Mouse (Mus musculus) embryonic facial prominence, embryonic 12.5 days (tissue): ENCODE measurements at regions not wholly inside any gene's neighbourhood (a gene's known extent, or its start where the extent isn't known, plus 50 kb on each side); places are given as distances from the start of the nearest gene placed in this dataset.

ENCODE experiments used
- ATAC-seq: fragments of 200-750 bp; cut with Nextera tagmentation; 2 replicates; pipeline ENCODE4 v1.8.0; 2017; ENCODE audit not compliant: insufficient number of reproducible peaks, insufficient read depth, low FRiP score, low TSS enrichment
- H3K27ac ChIP-seq: fragments of 300-500 bp; sonication (generic); 2 replicates; pipeline ENCODE4 v1.5.1; 2016; ENCODE audit warnings: mild to moderate bottlenecking
- H3K27me3 ChIP-seq: fragments of 300-500 bp; sonication (generic); 2 replicates; pipeline ENCODE4 v1.6.1; 2016; ENCODE audit warnings: mild to moderate bottlenecking, moderate library complexity
- H3K36me3 ChIP-seq: fragments of 300-500 bp; sonication (generic); 2 replicates; pipeline ENCODE4 v1.6.1; 2016; ENCODE audit warnings: mild to moderate bottlenecking
- H3K4me1 ChIP-seq: fragments of 300-500 bp; sonication (generic); 2 replicates; pipeline ENCODE4 v1.6.1; 2016
- H3K4me2 ChIP-seq: fragments of 300-500 bp; sonication (generic); replicated peaks from 2 replicates; pipeline ENCODE4 v1.6.1; 2016; ENCODE audit warnings: mild to moderate bottlenecking, moderate library complexity
- H3K4me3 ChIP-seq: fragments of 300-500 bp; sonication (generic); 2 replicates; pipeline ENCODE4 v1.5.1; 2016; ENCODE audit warnings: mild to moderate bottlenecking
- H3K9ac ChIP-seq: fragments of 300-500 bp; sonication (generic); 2 replicates; pipeline ENCODE4 v1.6.1; 2016; ENCODE audit warnings: mild to moderate bottlenecking, moderate library complexity
- H3K9me3 ChIP-seq: fragments of 300-500 bp; sonication (generic); 2 replicates; pipeline ENCODE4 v1.6.1; 2016; ENCODE audit warnings: mild to moderate bottlenecking, moderate library complexity
- WGBS: fragments of 180-500 bp; shearing (Covaris S2); methylation state at CpG from one replicate; pipeline ENCODE4 v1.1.7; 2016; 5-methylcytosine and 5-hydroxymethylcytosine counted together

DNA sequence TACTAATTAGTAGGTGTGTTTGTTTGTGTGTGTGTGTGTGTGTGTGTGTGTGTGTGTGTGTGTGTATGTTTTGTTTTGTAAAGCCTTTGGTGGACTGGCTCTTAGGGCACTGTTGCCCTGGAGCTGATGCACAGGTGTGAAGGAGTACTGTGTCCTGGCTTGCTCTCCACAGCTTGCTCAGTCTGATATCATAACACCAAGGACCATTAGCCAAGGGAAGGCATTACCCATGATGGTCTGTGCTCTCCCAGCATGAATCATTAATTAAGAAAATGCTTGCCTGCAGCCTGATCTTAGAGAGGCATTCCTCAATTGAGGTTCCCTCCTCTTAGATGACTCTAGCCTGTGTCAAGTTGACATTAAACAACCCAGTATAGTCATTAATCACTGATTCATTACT, 54.7 kb downstream of the Spry2 start:
- H3K9ac ChIP-seq = no peak overlapping the region
- H3K27ac ChIP-seq = no peak overlapping the region

DNA sequence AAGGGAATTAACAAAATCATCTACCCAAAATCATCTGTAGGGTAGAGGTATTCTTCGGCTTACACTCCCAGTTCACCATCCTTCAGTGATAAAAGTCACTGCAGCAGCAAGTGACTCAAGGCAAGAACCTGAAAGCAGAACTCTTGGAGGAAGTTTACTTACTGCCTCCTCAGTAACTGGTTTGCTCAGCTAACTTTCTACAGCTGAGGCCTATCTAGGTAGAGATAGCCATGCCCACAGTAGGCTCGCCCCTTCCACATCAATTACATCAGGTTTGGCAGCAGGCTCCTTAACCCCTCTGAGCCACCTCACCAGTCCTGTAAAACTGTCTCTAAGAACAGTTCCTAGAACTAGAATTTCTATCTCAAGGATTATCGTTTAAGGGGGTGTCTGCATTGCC, 59.1 kb downstream of the Spry2 start:
- Histone ChIP-seq H3K36me3 (no peaks in the 10 kb centered on the region), H3K27me3 (no peaks in the 10 kb centered on the region), H3K9me3 (no peaks in the 10 kb centered on the region), H3K9ac (no peak overlapping the region), H3K27ac (no peak overlapping the region), H3K4me3 (no peak overlapping the region), H3K4me2 (no peak overlapping the region), H3K4me1 (no peaks in the 10 kb centered on the region)
- no peak for ATAC-seq
- WGBS = 86% methylated on average over 3 of the region's 3 CpGs

More for the DNA sequence above, 54.7 kb downstream of the Spry2 start:
- no peaks in the 10 kb centered on the region for H3K27me3 ChIP-seq
- H3K4me1 ChIP-seq = no peaks in the 10 kb centered on the region
- no peak overlapping the region for H3K4me2 ChIP-seq
- no peaks in the 10 kb centered on the region for H3K9me3 ChIP-seq
- H3K36me3 ChIP-seq = no peaks in the 10 kb centered on the region
- no peak for ATAC-seq
- no peak overlapping the region for H3K4me3 ChIP-seq

DNA sequence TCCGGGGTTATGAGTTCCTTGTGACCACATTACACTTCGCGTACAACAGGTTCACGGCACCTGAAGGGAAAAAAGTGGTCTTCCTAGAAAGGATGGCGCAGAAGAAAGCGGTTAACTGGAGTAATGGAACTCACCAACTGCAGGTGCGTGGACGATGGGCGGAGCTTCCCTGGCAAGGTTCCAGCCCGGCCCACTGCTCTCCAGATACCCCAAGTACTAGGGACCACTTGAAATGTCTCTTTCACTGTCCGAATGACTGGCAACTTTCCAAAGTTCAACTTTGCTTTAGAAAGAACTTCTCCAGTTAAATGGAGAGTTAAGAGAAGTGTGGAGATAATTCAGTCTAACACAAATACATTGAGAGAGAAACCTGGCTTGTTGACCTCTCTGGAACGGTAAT, 65.9 kb downstream of the Spry2 start:
- H3K27ac ChIP-seq = no peak overlapping the region
- ATAC-seq = no peak
- H3K36me3 ChIP-seq = no peaks in the 10 kb centered on the region
- WGBS = 86% methylated on average over 12 of the region's 12 CpGs
- H3K9me3 ChIP-seq = no peaks in the 10 kb centered on the region
- H3K4me2 ChIP-seq = no peak overlapping the region
- H3K9ac ChIP-seq = no peak overlapping the region
- H3K4me1 ChIP-seq = no peaks in the 10 kb centered on the region
- H3K4me3 ChIP-seq = no peak overlapping the region
- no peaks in the 10 kb centered on the region for H3K27me3 ChIP-seq

DNA sequence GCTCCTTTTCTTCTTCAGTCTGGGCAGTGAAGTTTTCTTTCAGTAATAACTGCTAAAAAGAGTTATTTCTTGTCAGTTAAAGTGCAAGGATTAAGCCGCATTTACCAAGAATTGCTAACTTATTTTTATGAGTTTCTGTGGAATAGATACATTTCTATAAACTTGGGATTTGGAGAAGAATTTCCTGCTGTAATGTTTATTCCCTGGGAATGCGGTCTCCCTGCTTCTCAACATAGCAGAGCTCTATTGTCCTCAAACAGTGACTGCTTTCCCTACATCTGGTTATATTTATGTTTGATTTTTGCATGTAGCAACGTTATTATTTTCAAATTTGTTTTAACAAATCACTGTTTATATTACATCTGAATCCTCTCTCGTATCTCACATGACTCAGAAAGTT, 66.3 kb downstream of the Spry2 start:
- Histone ChIP-seq H3K9ac (no peak overlapping the region), H3K4me2 (no peak overlapping the region), H3K36me3 (no peaks in the 10 kb centered on the region), H3K27ac (no peak overlapping the region), H3K27me3 (no peaks in the 10 kb centered on the region), H3K4me1 (no peaks in the 10 kb centered on the region), H3K9me3 (no peaks in the 10 kb centered on the region), H3K4me3 (no peak overlapping the region)
- whole genome bisulfite sequencing = 56% methylated on average over 4 of the region's 4 CpGs
- ATAC-seq = no peak

DNA sequence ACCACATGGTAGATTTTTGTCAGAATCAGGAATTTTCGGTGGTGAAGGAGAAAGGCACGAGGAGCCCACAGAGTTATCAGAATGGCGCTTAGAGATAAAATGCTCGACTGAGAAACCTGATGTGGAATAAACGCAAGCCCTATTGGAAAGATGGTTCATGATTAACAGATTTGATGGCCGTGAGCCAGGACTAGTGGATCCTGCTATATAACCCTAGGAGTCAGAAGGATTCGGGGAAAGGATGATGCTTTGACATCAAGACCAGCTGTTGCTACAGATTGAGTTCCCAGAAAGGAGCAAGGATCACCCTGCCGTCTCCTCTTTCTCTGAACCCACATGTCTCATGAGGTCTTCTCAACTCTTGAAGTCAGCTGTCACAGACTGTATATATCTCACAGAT, 73.5 kb downstream of the Spry2 start:
- Histone ChIP-seq H3K4me3 (no peak overlapping the region), H3K9ac (no peak overlapping the region), H3K9me3 (no peaks in the 10 kb centered on the region), H3K4me2 (no peak overlapping the region), H3K4me1 (no peaks in the 10 kb centered on the region), H3K27me3 (no peaks in the 10 kb centered on the region), H3K36me3 (no peaks in the 10 kb centered on the region), H3K27ac (no peak overlapping the region)
- no peak for ATAC-seq
- 79% methylated on average over 8 of the region's 8 CpGs for WGBS

DNA sequence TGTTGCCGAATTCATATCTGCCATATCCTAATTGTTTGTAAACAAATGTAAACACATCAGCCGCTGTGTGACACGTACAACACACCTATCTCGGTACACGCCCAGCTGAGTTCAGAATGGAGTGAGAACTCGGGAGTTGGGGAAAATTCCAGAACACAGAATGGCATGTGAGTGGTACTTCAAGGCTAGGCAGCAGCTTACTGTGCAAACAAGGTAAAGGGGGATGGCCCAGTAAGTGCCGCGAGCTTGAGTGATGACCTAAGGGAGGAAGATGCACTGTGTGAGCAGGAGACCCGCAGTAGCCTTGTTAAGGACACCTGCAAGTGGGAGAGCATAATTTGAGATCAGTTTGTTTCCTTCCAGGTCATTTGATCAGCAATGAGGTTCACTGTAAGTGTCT, 74.0 kb downstream of the Spry2 start:
- Histone ChIP-seq H3K4me1 (no peaks in the 10 kb centered on the region), H3K36me3 (no peaks in the 10 kb centered on the region), H3K9me3 (no peaks in the 10 kb centered on the region), H3K27me3 (no peaks in the 10 kb centered on the region), H3K4me2 (no peak overlapping the region), H3K27ac (no peak overlapping the region), H3K4me3 (no peak overlapping the region), H3K9ac (no peak overlapping the region)
- ATAC-seq = no peak
- WGBS = 91% methylated on average over 9 of the region's 9 CpGs

DNA sequence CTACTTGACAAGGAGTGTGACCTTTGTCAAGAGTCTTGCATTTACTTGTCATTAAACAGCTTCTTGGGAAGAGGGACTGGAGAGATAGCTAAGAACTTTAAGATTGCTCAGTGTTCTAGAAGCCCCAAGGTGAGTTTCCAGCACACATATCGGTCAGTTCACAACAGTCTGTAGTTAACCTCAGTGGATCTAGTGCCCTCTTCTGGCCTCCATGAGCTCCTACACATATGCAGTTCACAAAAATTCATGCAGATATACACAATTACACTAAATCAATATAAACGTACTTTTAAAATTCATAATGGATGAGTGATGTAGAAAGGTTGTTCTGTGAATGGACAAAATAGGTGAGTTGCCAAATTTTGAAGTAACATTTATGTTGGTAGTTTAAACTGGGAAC, 77.1 kb downstream of the Spry2 start:
- WGBS = 97% methylated on average over 2 of the region's 2 CpGs
- H3K36me3 ChIP-seq = no peaks in the 10 kb centered on the region
- no peak for ATAC-seq
- H3K9ac ChIP-seq = no peak overlapping the region
- H3K4me2 ChIP-seq = no peak overlapping the region
- H3K27me3 ChIP-seq = no peaks in the 10 kb centered on the region
- H3K4me1 ChIP-seq = no peaks in the 10 kb centered on the region
- H3K9me3 ChIP-seq = no peaks in the 10 kb centered on the region
- no peak overlapping the region for H3K4me3 ChIP-seq
- H3K27ac ChIP-seq = no peak overlapping the region

DNA sequence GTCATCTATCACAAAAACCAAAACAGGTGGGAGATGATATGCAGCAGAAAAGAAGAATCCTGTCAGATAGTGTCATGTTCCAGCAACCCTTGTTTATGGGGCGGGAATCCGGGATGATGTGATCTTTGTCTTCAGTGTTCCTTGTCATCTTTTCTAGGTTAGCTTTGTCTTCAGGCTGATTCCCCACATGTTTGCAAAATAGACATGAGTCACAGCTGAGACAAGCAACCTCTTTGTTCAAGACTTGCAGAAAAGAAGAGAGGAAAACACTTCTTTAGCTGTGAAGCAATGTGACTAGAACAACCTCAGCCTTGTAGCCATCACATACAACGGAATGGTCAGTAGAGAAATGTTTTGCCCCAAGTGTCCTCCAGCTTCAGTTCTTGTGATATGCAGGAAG, 77.8 kb downstream of the Spry2 start:
- Histone ChIP-seq H3K9me3 (no peaks in the 10 kb centered on the region), H3K4me3 (no peak overlapping the region), H3K9ac (no peak overlapping the region), H3K27ac (no peak overlapping the region), H3K4me2 (no peak overlapping the region), H3K36me3 (no peaks in the 10 kb centered on the region), H3K27me3 (no peaks in the 10 kb centered on the region), H3K4me1 (no peaks in the 10 kb centered on the region)
- WGBS = 87% methylated on average over 3 of the region's 3 CpGs
- no peak for ATAC-seq

DNA sequence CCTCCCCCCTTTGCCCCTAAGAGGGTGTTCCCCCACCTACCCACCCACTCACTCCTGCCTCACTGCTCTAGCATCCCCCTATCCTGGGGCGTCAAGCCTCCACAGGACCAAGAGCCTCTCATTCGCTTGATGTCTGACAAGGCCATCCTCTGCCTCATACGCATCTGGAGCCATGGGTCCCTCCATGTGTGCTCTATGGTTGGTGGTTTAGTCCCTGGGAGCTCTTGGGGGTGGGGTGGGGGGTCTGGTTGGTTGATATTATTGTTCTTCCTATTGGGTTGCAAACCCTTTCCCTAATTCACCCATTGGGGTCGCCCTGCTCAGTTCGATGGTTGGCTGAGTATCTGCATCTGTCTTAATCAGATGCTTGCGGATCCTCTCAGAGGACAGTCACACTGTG, 79.1 kb downstream of the Spry2 start:
- no peak overlapping the region for H3K4me2 ChIP-seq
- H3K36me3 ChIP-seq = no peaks in the 10 kb centered on the region
- WGBS = 90% methylated on average over 6 of the region's 6 CpGs
- H3K9me3 ChIP-seq = no peaks in the 10 kb centered on the region
- H3K27me3 ChIP-seq = no peaks in the 10 kb centered on the region
- no peak overlapping the region for H3K27ac ChIP-seq
- no peak overlapping the region for H3K4me3 ChIP-seq
- no peak overlapping the region for H3K9ac ChIP-seq
- ATAC-seq = no peak
- H3K4me1 ChIP-seq = no peaks in the 10 kb centered on the region

DNA sequence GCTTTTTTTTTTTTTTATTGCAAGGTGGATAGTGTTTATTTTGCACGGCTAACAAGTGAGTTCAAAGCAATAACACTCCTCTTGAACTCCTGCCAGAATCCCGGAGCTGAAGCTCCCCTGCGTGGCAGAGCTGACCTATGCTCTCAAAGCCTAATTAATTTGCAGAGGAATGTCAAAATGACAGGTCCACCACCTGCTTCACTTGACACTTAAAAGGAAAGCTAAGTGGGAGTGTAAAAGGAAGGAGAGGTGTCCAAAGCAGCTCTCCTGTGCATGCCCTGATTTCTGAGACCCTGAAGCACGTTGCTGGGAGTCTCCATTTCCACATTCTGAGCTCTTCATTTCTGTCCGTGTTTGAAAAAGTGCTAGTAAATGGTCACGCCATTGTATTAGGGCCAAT, 80.8 kb downstream of the Spry2 start:
- no peak overlapping the region for H3K27ac ChIP-seq
- no peak for ATAC-seq
- H3K36me3 ChIP-seq = no peaks in the 10 kb centered on the region
- H3K4me3 ChIP-seq = no peak overlapping the region
- H3K4me2 ChIP-seq = 0 out of 2 replicates have a peak overlapping the region, but pooled peaks have one; percentile 19
- 28% methylated on average over 6 of the region's 6 CpGs for WGBS
- H3K9ac ChIP-seq = no peak overlapping the region
- H3K9me3 ChIP-seq = no peaks in the 10 kb centered on the region
- no peaks in the 10 kb centered on the region for H3K4me1 ChIP-seq
- no peaks in the 10 kb centered on the region for H3K27me3 ChIP-seq

DNA sequence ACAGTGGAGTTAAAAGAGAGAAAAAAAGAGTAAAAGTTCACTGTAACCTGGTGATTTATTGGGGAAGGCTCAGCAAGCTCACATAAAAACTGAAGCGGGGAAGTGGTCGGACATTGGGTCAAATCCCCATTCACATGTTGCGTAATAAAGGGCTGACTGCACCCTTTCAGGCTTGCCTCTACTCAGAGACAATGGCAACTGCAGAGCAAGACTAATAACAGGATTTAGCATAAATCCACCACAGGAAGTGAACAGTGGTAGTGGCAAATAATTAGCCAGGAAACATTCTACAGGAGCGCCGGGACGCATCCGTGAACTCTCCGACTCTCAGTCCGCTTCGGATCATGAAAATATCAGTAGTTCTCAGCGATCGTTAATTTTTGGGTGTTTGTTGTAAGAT, 81.3 kb downstream of the Spry2 start:
- 34% methylated on average over 12 of the region's 12 CpGs for WGBS
- no peak overlapping the region for H3K9ac ChIP-seq
- no peaks in the 10 kb centered on the region for H3K4me1 ChIP-seq
- H3K9me3 ChIP-seq = no peaks in the 10 kb centered on the region
- no peak for ATAC-seq
- no peak overlapping the region for H3K27ac ChIP-seq
- H3K36me3 ChIP-seq = no peaks in the 10 kb centered on the region
- no peaks in the 10 kb centered on the region for H3K27me3 ChIP-seq
- no peak overlapping the region for H3K4me3 ChIP-seq
- H3K4me2 ChIP-seq = 0 out of 2 replicates have a peak overlapping the region, but pooled peaks have one; percentile 19

DNA sequence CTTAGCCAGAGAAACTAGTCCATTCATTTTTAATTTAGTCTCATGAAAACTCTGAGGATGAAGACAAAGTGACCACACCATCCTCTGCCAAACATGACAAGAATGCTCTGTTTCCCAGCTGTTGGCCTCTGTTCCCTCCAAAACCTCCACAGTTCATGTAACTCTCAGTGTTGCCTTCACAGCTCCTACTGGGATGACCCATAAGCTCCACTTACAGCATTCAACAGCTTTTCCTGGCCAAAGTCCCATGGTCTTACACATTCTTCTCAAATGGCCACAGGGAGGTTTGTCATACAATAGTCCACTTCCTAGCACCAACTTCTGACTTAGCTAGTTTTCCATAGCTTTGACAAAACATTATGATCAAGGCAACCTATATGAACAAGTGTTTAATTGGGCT, 83.0 kb downstream of the Spry2 start:
- Histone ChIP-seq H3K4me2 (no peak overlapping the region), H3K4me1 (no peaks in the 10 kb centered on the region), H3K9me3 (no peaks in the 10 kb centered on the region), H3K27me3 (no peaks in the 10 kb centered on the region), H3K4me3 (no peak overlapping the region), H3K27ac (no peak overlapping the region), H3K36me3 (no peaks in the 10 kb centered on the region), H3K9ac (no peak overlapping the region)
- ATAC-seq = no peak

DNA sequence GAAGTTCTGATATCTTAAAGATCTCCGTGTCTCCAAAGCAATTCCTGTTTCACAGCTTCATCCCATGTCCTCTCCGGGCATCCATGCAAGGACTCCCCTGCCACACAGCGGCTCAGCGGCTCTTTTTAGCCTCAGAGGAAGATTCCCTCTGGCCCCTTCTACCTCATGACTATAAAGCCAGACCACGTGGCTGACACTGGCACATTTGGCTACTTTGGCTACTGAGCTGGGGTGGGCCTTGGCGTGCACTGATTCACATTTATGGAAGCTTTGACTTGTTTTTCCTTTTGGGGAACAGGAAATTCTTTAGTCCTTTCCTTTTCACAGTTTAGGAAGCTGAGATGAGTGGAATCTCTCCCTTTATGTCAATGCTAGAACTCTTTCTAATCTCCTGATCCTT, 83.5 kb downstream of the Spry2 start:
- H3K27me3 ChIP-seq = no peaks in the 10 kb centered on the region
- no peak for ATAC-seq
- no peaks in the 10 kb centered on the region for H3K9me3 ChIP-seq
- H3K4me2 ChIP-seq = no peak overlapping the region
- no peaks in the 10 kb centered on the region for H3K36me3 ChIP-seq
- no peak overlapping the region for H3K4me3 ChIP-seq
- H3K27ac ChIP-seq = no peak overlapping the region
- WGBS = 90% methylated on average over 6 of the region's 6 CpGs
- no peak overlapping the region for H3K9ac ChIP-seq
- no peaks in the 10 kb centered on the region for H3K4me1 ChIP-seq
